Mouse (Mus musculus) midbrain, postnatal 0 days (tissue): Measurements from ENCODE around the gene Foxf1. TPM values are rescaled to one million over a fixed set of nuclear protein-coding genes. Genes with fewer than 3 reads are reported as not detected.

Experiments
- ATAC-seq: fragments of 200-750 bp; cut with Nextera tagmentation; 2 replicates; pipeline ENCODE4 v1.8.0; 2017; ENCODE audit warnings: moderate number of reproducible peaks, mild to moderate bottlenecking, moderate TSS enrichment, moderate library complexity; ENCODE audit not compliant: low FRiP score
- DNase-seq: peaks from one replicate; pipeline ENCODE4 v3.0.0-alpha.2; 2015; ENCODE audit warnings: low spot score
- H3K27ac ChIP-seq: fragments of 300-500 bp; sonication (generic); 2 replicates; pipeline ENCODE4 v1.5.1; 2014; ENCODE audit warnings: low read depth, mild to moderate bottlenecking, low read length, mixed read lengths
- H3K27me3 ChIP-seq: fragments of 300-500 bp; sonication (generic); 2 replicates; pipeline ENCODE4 v1.6.1; 2014; ENCODE audit warnings: low read length, control low read depth, mixed read lengths; ENCODE audit not compliant: insufficient read depth
- H3K36me3 ChIP-seq: fragments of 300-500 bp; sonication (generic); 2 replicates; pipeline ENCODE4 v1.6.1; 2014; ENCODE audit warnings: low read length, control low read depth, mixed read lengths; ENCODE audit not compliant: insufficient read depth
- H3K4me1 ChIP-seq: fragments of 300-500 bp; sonication (generic); 2 replicates; pipeline ENCODE4 v1.6.1; 2014; ENCODE audit warnings: mild to moderate bottlenecking, control low read depth, antibody characterized with exemption, low read length, mixed read lengths; ENCODE audit not compliant: insufficient read depth
- H3K4me2 ChIP-seq: fragments of 300-500 bp; sonication (generic); 2 replicates; pipeline ENCODE4 v1.6.1; 2014; ENCODE audit warnings: low read depth, mild to moderate bottlenecking, low read length, mixed read lengths; ENCODE audit not compliant: poor library complexity, severe bottlenecking
- H3K4me3 ChIP-seq: fragments of 300-500 bp; sonication (generic); 2 replicates; pipeline ENCODE4 v1.5.1; 2014; ENCODE audit warnings: low read depth, mild to moderate bottlenecking, low read length, moderate library complexity
- H3K9ac ChIP-seq: fragments of 300-500 bp; sonication (generic); replicated peaks from 2 replicates; pipeline ENCODE4 v1.6.1; 2014; ENCODE audit warnings: mild to moderate bottlenecking, low read length, moderate library complexity, mixed read lengths; ENCODE audit not compliant: poor library complexity, severe bottlenecking
- H3K9me3 ChIP-seq: fragments of 300-500 bp; sonication (generic); 2 replicates; pipeline ENCODE4 v1.6.1; 2016; ENCODE audit warnings: low read length, control low read depth
- CTCF ChIP-seq: IDR thresholded peaks from 2 replicates; pipeline ENCODE4 v1.5.1; 2016; ENCODE audit warnings: antibody characterized with exemption, mild to moderate bottlenecking
- WGBS: fragments of 180-500 bp; shearing (Covaris S2); extraction: QIAGEN DNeasy Blood & Tissue Kit; methylation state at CpG from one replicate; pipeline ENCODE4 v1.1.7; 2014; 5-methylcytosine and 5-hydroxymethylcytosine counted together
- polyA plus RNA-seq: library from polyadenylated mRNA; unstranded; fragments of >200 nt; fragmentation: Nextera tagmentation; extraction: Ambion mirVana; gene quantifications from 2 replicates; pipeline ENCODE4 v1.2.1, GENCODE M21; 2015
- total RNA-seq: library from RNA; depleted of rRNA; stranded (reverse); fragments of >200 nt; gene quantifications from 2 replicates; pipeline ENCODE4 v1.2.3, GENCODE M21; 2014

Foxf1 gene
- total and polyA plus RNA-seq, 2 experiments from 2014 or later, result 1.6 to 3.5 TPM

GRCm38 (mm10) chr8:121089631-121090380, 5.6 kb downstream of the Foxf1 start:
- Histone ChIP-seq H3K4me2 (no peak overlapping the region), H3K4me1 (no peaks in the 10 kb centered on the region)
- TF ChIP-seq CTCF, result no peak

GRCm38 (mm10) chr8:121090716-121091115, 6.5 kb downstream of the Foxf1 start:
- DNase-seq (peak; percentile 21), ATAC-seq (no peak)
- no peak overlapping the region for H3K27ac ChIP-seq
- peaks cover 68% of the 10 kb centered on the region for H3K27me3 ChIP-seq
- no peak overlapping the region for H3K9ac ChIP-seq
- no peak overlapping the region for H3K4me3 ChIP-seq
- TF ChIP-seq CTCF, result peak; percentile 66
- no peaks in the 10 kb centered on the region for H3K36me3 ChIP-seq
- no peaks in the 10 kb centered on the region for H3K9me3 ChIP-seq
- no peak overlapping the region for H3K4me2 ChIP-seq
- 6% methylated on average over 1 of the region's 1 CpGs for WGBS
- H3K4me1 ChIP-seq, result no peaks in the 10 kb centered on the region

More at GRCm38 (mm10) chr8:121089631-121090380, 5.6 kb downstream of the Foxf1 start:
- Histone ChIP-seq H3K27ac (no peak overlapping the region), H3K27me3 (peaks cover 77% of the 10 kb centered on the region), H3K4me3 (no peak overlapping the region), H3K36me3 (no peaks in the 10 kb centered on the region), H3K9ac (no peak overlapping the region), H3K9me3 (no peaks in the 10 kb centered on the region)
- no peak for ATAC-seq
- 4% methylated on average over 32 of the region's 32 CpGs for WGBS
- DNase-seq, result no peak

- Histone ChIP-seq H3K9ac (no peak overlapping the region), H3K4me1 (no peaks in the 10 kb centered on the region), H3K27ac (no peak overlapping the region), H3K36me3 (no peaks in the 10 kb centered on the region), H3K4me2 (no peak overlapping the region), H3K4me3 (no peak overlapping the region), H3K27me3 (peaks cover 60% of the 10 kb centered on the region), H3K9me3 (no peaks in the 10 kb centered on the region)
- 32% methylated on average over 6 of the region's 6 CpGs for WGBS
- DNase-seq, result no peak
- ATAC-seq, result no peak
- no peak for TF ChIP-seq CTCF
Measured at GRCm38 (mm10) chr8:121092141-121092540, 8.0 kb downstream of the Foxf1 start.

- peak; percentile 90 for DNase-seq
- Histone ChIP-seq H3K27me3 (peaks cover 56% of the 10 kb centered on the region), H3K9me3 (no peaks in the 10 kb centered on the region), H3K4me1 (no peaks in the 10 kb centered on the region), H3K9ac (no peak overlapping the region), H3K27ac (no peak overlapping the region), H3K36me3 (peaks cover 4% of the 10 kb centered on the region; the same call in 1 of the 2 replicates), H3K4me3 (no peak overlapping the region), H3K4me2 (no peak overlapping the region)
- ATAC-seq, result peak; percentile 32; the same call in 1 of the 2 replicates
- peak; percentile 90 for TF ChIP-seq CTCF
- WGBS, result 5% methylated on average over 16 of the region's 16 CpGs
Measured at GRCm38 (mm10) chr8:121092627-121093026, 8.4 kb downstream of the Foxf1 start.

- Histone ChIP-seq H3K36me3 (peaks cover 11% of the 10 kb centered on the region), H3K4me3 (no peak overlapping the region)
Measured at GRCm38 (mm10) chr8:121093496-121093895, 9.3 kb downstream of the Foxf1 start.

GRCm38 (mm10) chr8:121104049-121104818, 20.0 kb downstream of the Foxf1 start:
- H3K27me3 ChIP-seq, result no peaks in the 10 kb centered on the region
- H3K4me3 ChIP-seq, result no peak overlapping the region
- H3K9me3 ChIP-seq, result no peaks in the 10 kb centered on the region
- peak; percentile 88 for DNase-seq
- H3K36me3 ChIP-seq, result peaks cover 30% of the 10 kb centered on the region
- H3K9ac ChIP-seq, result no peak overlapping the region
- no peak overlapping the region for H3K4me2 ChIP-seq
- H3K27ac ChIP-seq, result no peak overlapping the region
- ATAC-seq, result no peak; the same call in 1 of the 2 replicates
- WGBS, result 54% methylated on average over 17 of the region's 17 CpGs
- H3K4me1 ChIP-seq, result peaks cover 5% of the 10 kb centered on the region; the same call in 1 of the 2 replicates
- TF ChIP-seq CTCF, result peak; percentile 98

More at GRCm38 (mm10) chr8:121093496-121093895, 9.3 kb downstream of the Foxf1 start:
- no peaks in the 10 kb centered on the region for H3K4me1 ChIP-seq
- H3K9me3 ChIP-seq, result no peaks in the 10 kb centered on the region
- 66% methylated on average over 6 of the region's 6 CpGs for WGBS
- DNase-seq (no peak), ATAC-seq (no peak)
- H3K9ac ChIP-seq, result no peak overlapping the region
- H3K4me2 ChIP-seq, result no peak overlapping the region
- peaks cover 53% of the 10 kb centered on the region for H3K27me3 ChIP-seq
- TF ChIP-seq CTCF, result no peak
- no peak overlapping the region for H3K27ac ChIP-seq
